Mouse (Mus musculus): ENCODE results near the gene Nckap5l. TPM values are rescaled to one million over a fixed set of nuclear protein-coding genes. Genes with fewer than 3 reads are reported as not detected.
A peak's percentile ranks its signal among the peaks of the same experiment; 100 is the strongest.
"Not testable (repeated sequence)": the region's sequence is repeated elsewhere in the genome, so short reads cannot be mapped to it uniquely, and the experiment has no call there.

Gene Nckap5l
- polyA plus RNA-seq, 1 experiment from 2014 or later, result 14.4 TPM

DNA sequence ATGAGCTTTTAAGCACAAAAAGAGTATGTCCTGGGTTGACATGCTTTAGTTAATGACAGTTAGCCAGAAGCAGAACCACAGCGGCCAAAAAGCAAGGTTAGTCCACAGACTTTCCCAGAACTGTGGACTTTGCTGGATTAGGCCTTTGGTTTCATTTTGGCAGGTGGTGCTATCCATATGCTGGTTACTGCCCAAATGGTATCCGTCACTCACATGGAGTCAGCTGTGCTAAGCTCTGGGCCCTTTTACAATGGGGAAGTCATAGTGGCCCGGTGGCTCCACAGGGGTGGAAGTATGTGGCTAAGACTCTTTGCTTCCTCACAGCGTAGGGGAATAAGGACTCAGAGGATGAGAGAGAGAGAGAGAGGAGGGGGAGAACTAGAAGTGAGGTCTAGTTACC, 69.6 kb downstream of the Nckap5l start:
- no peak overlapping the region for H3K4me2 ChIP-seq
- WGBS, result 64% methylated on average over 4 of the region's 4 CpGs
- H3K36me3 ChIP-seq (ENCODE audit: insufficient read depth), result no peaks in the 10 kb centered on the region
- no peak overlapping the region for H3K9ac ChIP-seq
- no peaks in the 10 kb centered on the region for H3K27me3 ChIP-seq (ENCODE audit: insufficient read depth, low read length)
- H3K9me3 ChIP-seq (ENCODE audit: low read depth, low read length), result no peaks in the 10 kb centered on the region
- TF ChIP-seq CTCF (IDR thresholded peaks at IDR 0.05; ENCODE audit: low read depth), result no peak
- no peak for DNase-seq
- no peak for ATAC-seq (ENCODE audit: insufficient read depth)
- no peak overlapping the region for H3K27ac ChIP-seq (ENCODE audit: low read depth)
- H3K4me3 ChIP-seq (ENCODE audit: low read depth, low read length), result no peak overlapping the region
- H3K4me1 ChIP-seq (ENCODE audit: insufficient read depth), result no peaks in the 10 kb centered on the region; the same call in 1 of the 2 replicates

DNA sequence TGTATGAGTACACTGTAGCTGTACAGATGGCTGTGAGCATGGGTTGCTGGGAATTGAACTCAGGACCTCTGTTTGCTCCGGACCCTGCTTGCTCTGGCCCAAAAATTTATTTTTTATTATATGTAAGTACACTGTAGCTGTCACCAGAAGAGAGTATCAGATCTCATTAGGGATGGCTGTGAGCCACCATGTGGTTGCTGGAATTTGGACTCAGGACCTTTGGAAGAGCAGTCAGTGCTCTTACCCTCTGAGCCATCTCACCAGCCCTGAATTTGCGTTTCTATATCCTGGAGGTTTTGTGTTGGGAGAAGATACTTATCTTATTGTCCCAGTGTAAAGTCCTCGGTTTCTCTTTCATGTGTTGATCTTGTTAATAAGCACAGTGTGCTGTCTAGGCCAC, 70.8 kb downstream of the Nckap5l start:
- 62% methylated on average over 3 of the region's 3 CpGs for WGBS
- Histone ChIP-seq H3K4me3 (ENCODE audit: low read depth, low read length) (no peak overlapping the region), H3K9ac (no peak overlapping the region), H3K4me2 (no peak overlapping the region), H3K27me3 (ENCODE audit: insufficient read depth, low read length) (no peaks in the 10 kb centered on the region), H3K27ac (ENCODE audit: low read depth) (no peak overlapping the region), H3K36me3 (ENCODE audit: insufficient read depth) (no peaks in the 10 kb centered on the region), H3K4me1 (ENCODE audit: insufficient read depth) (no peaks in the 10 kb centered on the region; the same call in 1 of the 2 replicates), H3K9me3 (ENCODE audit: low read depth, low read length) (no peaks in the 10 kb centered on the region)
- DNase-seq (no peak), ATAC-seq (ENCODE audit: insufficient read depth) (no peak)
- no peak for TF ChIP-seq CTCF (IDR thresholded peaks at IDR 0.05; ENCODE audit: low read depth)

DNA sequence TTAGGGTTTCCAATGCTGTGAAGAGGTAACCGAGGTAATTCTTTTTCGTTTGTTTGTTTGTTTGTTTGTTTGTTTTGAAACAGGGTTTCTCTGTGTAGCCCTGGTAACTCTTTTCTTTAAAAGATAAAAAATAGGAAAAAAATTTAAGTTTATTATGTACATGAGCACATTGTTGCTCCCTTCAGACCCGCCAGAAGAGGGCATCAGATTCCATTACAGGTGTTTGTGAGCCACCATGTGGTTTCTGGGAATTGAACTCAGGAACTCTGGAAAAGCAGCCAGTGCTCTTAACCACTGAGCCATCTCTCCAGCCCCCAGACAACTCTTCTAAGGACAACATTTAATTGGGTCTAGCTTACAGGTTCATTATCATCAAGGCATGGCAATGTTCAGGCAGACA, 71.4 kb downstream of the Nckap5l start:
- not testable (repeated sequence) for H3K36me3 ChIP-seq (ENCODE audit: insufficient read depth); ATAC-seq (ENCODE audit: insufficient read depth)

DNA sequence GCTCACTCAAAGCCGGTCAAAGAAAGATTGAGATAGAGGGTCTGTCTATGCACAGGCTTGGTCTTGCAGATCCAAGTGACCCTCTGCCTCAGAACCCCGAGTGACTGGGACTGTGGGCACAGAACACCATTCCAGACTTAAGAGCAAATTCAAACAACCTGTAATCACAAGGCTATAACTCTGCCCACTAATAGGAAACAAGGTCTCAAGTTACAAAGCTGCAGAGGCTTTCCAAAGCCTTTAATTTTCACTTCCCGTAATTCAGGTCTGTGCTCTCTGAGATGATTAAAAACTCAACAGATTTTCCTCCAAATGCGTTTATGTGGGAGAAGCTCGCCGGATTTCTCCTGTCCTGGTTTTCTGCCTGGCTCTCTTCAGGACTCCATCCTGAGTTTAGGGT, 73.5 kb downstream of the Nckap5l start:
- Histone ChIP-seq H3K9me3 (ENCODE audit: low read depth, low read length) (no peaks in the 10 kb centered on the region), H3K4me3 (ENCODE audit: low read depth, low read length) (no peak overlapping the region), H3K4me2 (no peak overlapping the region), H3K9ac (no peak overlapping the region), H3K27me3 (ENCODE audit: insufficient read depth, low read length) (no peaks in the 10 kb centered on the region), H3K36me3 (ENCODE audit: insufficient read depth) (no peaks in the 10 kb centered on the region), H3K27ac (ENCODE audit: low read depth) (no peak overlapping the region), H3K4me1 (ENCODE audit: insufficient read depth) (no peaks in the 10 kb centered on the region)
- no peak for TF ChIP-seq CTCF (IDR thresholded peaks at IDR 0.05; ENCODE audit: low read depth)
- 45% methylated on average over 6 of the region's 6 CpGs for WGBS
- DNase-seq (no peak), ATAC-seq (ENCODE audit: insufficient read depth) (no peak)

More for the DNA sequence above, 71.4 kb downstream of the Nckap5l start:
- peak; percentile 22; the same call in 1 of the 2 replicates for TF ChIP-seq CTCF (IDR thresholded peaks at IDR 0.05; ENCODE audit: low read depth)
- H3K27me3 ChIP-seq (ENCODE audit: insufficient read depth, low read length); DNase-seq; H3K9ac ChIP-seq; H3K9me3 ChIP-seq (ENCODE audit: low read depth, low read length); H3K4me2 ChIP-seq; H3K4me1 ChIP-seq (ENCODE audit: insufficient read depth); H3K27ac ChIP-seq (ENCODE audit: low read depth); H3K4me3 ChIP-seq (ENCODE audit: low read depth, low read length): not testable (repeated sequence)
- 61% methylated on average over 3 of the region's 3 CpGs for WGBS

DNA sequence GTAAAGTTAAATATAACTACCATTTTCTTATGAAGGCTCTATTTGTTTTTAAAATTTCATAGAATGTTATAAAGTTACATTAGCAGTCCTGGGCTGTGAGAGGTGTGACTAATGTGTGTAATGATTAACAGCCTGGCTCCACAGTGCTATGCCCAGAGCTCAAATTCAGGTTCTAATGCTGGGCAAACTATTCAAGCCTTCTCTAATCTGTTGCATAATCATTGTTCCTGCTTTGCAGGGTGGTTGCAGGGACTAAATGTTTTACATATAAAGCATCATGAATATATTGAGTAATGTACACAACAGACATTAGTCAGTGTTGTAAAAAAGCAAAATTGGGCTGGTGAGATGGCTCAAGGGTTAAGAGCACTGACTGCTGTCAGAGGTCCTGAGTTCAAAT, 74.7 kb downstream of the Nckap5l start:
- DNase-seq, result peak; percentile 44

DNA sequence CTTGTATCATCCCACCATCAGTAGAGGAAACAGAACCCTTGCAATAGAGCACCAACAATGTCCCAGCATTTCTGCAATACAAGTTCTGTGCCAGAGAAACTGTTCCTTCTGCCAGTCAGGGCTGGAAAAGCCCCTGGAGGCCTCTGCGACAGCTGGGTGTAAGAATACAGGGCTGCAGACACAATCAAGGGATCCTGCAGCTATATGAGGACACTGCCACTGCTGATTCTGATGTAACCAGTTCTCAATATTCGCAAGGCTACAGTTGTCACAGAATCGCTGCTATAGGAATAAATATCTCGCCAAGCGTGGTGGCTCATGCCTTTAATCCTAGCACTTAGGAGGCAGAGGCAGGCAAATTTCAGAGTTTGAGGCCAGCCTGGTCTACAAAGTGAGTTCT, 81.3 kb downstream of the Nckap5l start:
- ATAC-seq (ENCODE audit: insufficient read depth), result no peak

More for the DNA sequence above, 74.7 kb downstream of the Nckap5l start:
- Histone ChIP-seq H3K27me3 (ENCODE audit: insufficient read depth, low read length) (no peaks in the 10 kb centered on the region), H3K27ac (ENCODE audit: low read depth) (no peak overlapping the region), H3K36me3 (ENCODE audit: insufficient read depth) (no peaks in the 10 kb centered on the region), H3K9me3 (ENCODE audit: low read depth, low read length) (peaks cover 5% of the 10 kb centered on the region; the same call in 1 of the 2 replicates), H3K4me2 (no peak overlapping the region), H3K4me3 (ENCODE audit: low read depth, low read length) (no peak overlapping the region), H3K4me1 (ENCODE audit: insufficient read depth) (no peaks in the 10 kb centered on the region), H3K9ac (no peak overlapping the region)
- no peak for TF ChIP-seq CTCF (IDR thresholded peaks at IDR 0.05; ENCODE audit: low read depth)
- no peak for ATAC-seq (ENCODE audit: insufficient read depth)

DNA sequence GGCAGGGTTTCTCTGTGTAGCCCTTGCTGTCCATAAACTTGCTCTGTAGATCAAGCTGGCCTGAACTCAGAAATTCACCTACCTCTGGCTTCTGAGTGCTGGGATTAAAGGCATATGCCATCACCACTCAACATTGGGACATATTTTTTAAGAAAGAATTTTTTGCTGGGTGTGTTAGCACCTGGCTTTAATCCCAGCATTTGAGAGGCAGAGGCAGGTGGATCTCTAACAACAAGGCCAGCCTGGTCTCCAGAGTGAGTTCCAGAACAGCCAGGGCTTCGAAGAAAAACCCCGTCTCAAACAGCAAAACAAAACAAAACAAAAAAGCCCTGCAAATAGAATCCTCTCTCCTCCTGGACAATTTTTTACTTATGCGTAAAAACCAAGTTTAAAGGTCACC, 82.0 kb downstream of the Nckap5l start:
- Histone ChIP-seq H3K4me1 (ENCODE audit: insufficient read depth) (no peaks in the 10 kb centered on the region), H3K9ac (no peak overlapping the region), H3K36me3 (ENCODE audit: insufficient read depth) (no peaks in the 10 kb centered on the region), H3K27me3 (ENCODE audit: insufficient read depth, low read length) (no peaks in the 10 kb centered on the region), H3K9me3 (ENCODE audit: low read depth, low read length) (peaks cover 5% of the 10 kb centered on the region; the same call in 1 of the 2 replicates), H3K4me2 (no peak overlapping the region), H3K4me3 (ENCODE audit: low read depth, low read length) (no peak overlapping the region), H3K27ac (ENCODE audit: low read depth) (no peak overlapping the region)
- DNase-seq, result no peak
- ATAC-seq (ENCODE audit: insufficient read depth), result no peak
- WGBS, result 86% methylated on average over 3 of the region's 3 CpGs
- no peak for TF ChIP-seq CTCF (IDR thresholded peaks at IDR 0.05; ENCODE audit: low read depth)

More for the DNA sequence above, 81.3 kb downstream of the Nckap5l start:
- peaks cover 5% of the 10 kb centered on the region; the same call in 1 of the 2 replicates for H3K9me3 ChIP-seq (ENCODE audit: low read depth, low read length)
- H3K4me2 ChIP-seq, result no peak overlapping the region
- no peaks in the 10 kb centered on the region for H3K36me3 ChIP-seq (ENCODE audit: insufficient read depth)
- H3K4me3 ChIP-seq (ENCODE audit: low read depth, low read length), result no peak overlapping the region
- H3K9ac ChIP-seq, result no peak overlapping the region
- no peak for TF ChIP-seq CTCF (IDR thresholded peaks at IDR 0.05; ENCODE audit: low read depth)
- H3K27ac ChIP-seq (ENCODE audit: low read depth), result no peak overlapping the region
- no peaks in the 10 kb centered on the region for H3K4me1 ChIP-seq (ENCODE audit: insufficient read depth)
- no peaks in the 10 kb centered on the region for H3K27me3 ChIP-seq (ENCODE audit: insufficient read depth, low read length)
- 91% methylated on average over 5 of the region's 5 CpGs for WGBS
- DNase-seq, result no peak

DNA sequence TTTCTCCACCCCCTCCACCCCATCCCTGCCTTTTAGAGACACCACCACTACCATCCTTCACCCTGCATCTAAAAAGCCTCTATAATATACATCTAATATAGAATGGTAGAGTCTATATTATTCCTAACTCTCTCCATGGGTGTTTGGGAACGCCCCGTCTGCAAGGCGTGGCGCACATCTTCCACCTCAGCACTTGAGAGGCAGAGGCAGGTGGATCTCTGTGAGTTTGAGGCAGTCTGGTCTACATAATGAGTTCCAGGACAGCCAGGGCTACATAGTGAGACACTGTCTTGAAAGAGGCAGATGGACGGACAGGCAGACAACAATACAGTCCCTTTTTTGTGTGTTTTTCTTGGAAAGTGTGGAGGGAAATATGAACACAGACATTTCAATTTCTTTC, 82.5 kb downstream of the Nckap5l start:
- H3K36me3 ChIP-seq (ENCODE audit: insufficient read depth), result no peaks in the 10 kb centered on the region
- no peak overlapping the region for H3K4me2 ChIP-seq
- 84% methylated on average over 5 of the region's 5 CpGs for WGBS
- ATAC-seq (ENCODE audit: insufficient read depth) (no peak), DNase-seq (no peak)
- no peaks in the 10 kb centered on the region for H3K4me1 ChIP-seq (ENCODE audit: insufficient read depth)
- peaks cover 5% of the 10 kb centered on the region; the same call in 1 of the 2 replicates for H3K9me3 ChIP-seq (ENCODE audit: low read depth, low read length)
- no peaks in the 10 kb centered on the region for H3K27me3 ChIP-seq (ENCODE audit: insufficient read depth, low read length)
- no peak overlapping the region for H3K9ac ChIP-seq
- TF ChIP-seq CTCF (IDR thresholded peaks at IDR 0.05; ENCODE audit: low read depth), result no peak
- H3K27ac ChIP-seq (ENCODE audit: low read depth), result no peak overlapping the region
- no peak overlapping the region for H3K4me3 ChIP-seq (ENCODE audit: low read depth, low read length)
